Mouse (Mus musculus) frontal cortex, postnatal 25 days (tissue): ENCODE data around the gene Ntrk3.

Experiments
- DNase-seq, 2 experiments: peaks; one replicate each; pipeline ENCODE4 v3.0.0; 2022; ENCODE audit warnings: low spot score in 2 of 2

The Ntrk3 gene

DNA sequence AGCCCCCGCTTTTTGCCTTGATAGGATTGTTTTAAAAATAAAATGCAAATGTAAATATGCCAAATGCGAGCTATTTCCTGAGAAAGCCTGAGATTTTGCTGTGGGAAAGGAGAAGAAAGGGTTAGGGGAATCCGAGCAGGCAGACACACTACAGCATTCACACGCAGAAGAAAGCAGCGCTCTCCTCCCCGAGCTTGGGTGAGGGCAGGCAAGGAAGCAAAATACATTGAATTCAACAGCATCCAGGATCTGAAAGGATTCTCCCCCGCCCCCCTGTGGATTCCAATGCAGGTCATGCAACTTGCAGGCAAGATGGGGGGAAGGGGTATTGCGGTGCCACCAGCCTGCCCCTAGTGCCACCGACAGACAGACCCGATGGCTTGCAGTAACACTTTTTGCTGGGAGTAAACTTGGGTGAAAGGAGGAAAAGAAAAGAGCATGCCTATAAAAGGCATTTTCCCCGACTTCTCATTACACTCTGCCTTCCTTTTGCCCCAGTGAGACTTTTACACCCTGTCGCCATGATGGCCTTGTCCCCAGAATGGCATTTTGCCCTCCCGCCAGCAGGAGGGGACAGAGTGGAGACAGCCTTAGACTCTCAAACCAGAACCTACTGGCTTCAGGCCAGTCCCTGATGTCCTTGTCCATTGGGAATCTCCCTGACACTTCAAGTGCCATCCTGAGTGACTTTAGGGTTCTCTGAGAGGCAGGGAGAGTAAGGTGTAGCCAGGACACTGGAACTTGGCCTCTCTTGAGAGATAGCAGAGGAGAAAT lies 158.2 kb downstream of the Ntrk3 start:
- DNase-seq, result no peak

DNA sequence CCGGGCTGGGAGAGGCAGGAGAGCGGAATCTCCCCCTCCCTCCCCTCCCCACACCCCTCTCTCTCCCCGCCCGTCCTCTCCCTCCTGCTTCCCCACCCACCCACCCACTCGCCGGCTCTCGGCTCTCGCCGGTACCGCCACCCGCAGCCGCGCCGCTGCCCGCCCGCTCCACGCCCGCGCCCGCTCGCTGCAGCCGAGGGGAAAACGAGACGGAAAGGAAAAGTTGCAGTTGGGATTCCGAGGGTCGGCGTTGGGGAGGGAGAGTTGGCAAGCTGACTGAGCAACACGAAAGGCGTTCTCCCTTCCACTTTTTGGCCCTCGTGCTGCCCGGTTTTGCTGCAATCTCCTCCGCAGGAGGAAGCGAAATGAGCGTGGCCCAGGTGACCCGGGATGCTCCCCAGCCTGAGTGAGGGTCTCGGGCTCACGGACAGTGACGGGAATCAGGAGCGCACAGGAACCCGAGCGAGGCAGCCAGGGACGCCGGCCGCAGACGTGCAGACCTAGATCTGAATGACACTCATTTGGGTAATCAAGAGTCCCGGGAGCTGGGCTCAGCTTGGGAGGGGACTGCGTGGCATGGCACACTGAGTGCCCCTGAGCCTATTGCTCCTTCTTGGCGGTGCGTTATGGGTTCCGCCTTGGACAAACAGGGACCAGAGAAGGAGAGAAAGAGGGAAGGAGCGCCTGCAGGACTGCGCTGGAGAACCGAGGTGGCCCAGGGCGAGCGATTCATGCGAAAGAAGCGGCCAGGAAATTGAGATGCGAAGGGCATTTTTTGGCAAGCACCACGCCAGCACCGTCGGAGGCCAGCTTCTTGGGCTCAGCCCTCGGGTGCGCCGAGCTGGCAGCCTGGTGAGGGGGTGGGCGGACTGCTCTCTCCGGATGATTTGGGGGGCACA lies 159.1 kb downstream of the Ntrk3 start:
- peak in 1 of 2 experiments; percentile 32 for DNase-seq

DNA sequence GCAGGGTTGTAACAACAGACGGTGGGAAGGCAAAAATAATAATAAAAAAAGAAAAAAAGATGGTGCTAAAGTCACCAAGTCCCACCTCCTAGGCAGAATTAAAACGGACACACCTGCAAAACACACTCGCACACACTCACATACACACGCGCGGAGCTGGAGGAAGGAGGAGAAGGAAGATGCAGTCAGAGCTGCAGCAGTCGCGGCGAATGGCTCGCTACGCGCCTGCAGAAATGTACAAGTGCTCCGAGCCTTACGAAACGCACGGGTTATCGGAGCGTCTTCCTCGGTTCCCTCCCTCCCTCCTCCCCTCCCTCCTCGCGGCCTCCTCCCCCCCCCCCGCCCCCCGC lies 159.7 kb downstream of the Ntrk3 start:
- DNase-seq, result no peak

DNA sequence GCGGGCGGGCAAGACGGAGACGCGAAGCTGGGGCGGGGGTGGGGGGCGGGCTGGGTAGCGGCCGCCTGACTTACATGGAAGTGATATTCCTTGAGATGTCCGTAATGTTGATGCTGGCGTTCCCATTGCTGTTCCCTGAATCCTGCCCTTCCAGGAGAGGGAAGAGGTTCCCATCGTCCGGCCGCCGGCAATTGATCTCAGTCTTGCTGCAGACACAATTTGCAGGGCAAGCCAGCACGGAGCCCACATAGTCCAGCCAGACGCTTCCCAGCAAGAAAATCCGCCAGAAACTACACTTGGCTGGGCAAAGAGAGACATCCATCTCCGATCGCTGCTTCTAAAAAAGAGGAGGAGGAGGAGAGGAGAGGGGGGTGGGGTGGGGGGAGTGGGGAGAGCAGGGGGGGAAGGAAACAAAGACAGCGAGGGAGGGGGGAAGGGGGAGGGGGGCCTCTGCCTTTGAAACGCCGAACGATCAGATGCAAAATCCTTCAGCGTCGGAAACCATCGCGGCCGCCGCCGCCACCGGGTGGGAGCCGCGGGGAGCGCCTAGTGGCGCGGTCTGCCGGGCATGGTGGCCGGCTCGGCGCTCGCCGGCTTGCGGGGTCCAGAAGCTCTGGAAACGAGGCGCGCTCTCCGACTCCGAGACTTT lies 160.2 kb downstream of the Ntrk3 start:
- no peak for DNase-seq

DNA sequence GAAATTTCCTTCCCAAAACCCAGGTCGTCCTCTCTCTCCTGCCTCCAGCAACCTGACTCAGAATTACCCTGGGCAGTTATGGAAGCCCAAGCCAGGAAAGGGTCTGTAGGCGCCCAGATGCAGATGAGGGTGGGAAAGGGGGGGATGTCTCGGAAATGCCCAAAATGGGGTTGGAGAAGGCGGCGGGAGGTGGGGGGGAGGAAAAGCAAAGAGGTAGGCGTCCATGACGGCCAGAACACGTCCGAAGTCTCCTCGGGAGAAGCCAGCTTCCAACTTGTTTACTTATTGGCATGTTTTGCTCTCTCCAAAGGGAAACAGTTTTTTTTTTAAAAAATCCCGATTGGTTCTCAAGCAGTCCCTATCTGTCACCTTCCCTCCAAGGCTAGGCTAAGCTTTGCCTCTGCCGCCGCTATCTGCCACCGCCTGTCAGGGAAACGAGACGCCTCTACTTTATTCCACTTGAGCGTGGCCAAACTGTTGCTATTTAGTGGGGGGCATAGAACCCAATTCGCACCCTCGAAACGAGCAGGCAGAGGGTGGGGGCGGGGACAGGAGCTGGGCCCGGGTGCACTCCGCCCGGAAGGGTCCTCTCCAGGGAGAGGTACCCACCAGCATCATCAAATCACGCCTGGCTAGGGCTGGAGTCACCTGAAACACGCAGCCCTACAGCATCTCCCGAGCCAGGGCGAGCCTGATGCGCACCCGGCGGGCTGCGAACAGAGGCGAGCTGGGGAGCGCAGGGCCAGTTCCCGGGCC lies 160.9 kb downstream of the Ntrk3 start:
- DNase-seq, result no peak

DNA sequence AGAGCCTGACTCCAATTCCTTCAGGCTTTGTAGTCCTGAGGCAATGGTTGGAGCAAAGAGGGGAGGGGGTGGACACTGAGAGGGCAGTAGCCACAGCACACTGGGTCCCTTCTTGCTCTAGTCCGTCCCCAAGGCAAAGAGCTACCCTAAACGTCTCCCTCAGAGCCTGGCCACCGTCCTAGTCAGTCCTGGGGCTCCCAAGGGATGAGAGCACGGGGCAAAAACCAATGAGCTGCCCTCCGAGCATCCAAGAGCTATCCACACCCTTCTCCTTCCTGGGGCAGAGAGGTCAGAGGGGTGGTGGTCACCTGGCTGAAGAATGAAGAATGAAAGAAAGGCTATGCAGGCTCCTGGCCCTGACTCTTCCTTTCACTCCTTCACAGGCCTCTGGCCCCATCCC lies 161.6 kb downstream of the Ntrk3 start:
- DNase-seq, result no peak

DNA sequence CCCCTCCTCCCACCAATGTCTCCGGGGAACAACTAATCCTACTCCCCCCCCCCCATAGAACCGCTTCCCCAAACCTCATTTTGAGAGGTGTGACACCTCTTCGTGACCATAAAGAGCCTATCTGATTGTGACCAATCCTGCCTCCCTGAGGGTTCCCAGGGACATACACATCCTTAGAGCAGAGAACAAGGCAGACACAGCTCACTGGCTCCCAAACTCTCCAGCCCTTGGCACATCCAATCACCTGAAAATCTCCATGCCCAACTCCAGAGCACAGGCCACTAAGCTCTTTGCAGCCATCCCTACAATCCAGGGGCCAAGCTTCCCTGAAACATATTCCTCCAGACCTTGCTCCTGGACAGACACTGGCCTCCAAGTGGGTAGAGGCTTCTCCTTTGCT lies 162.3 kb downstream of the Ntrk3 start:
- no peak for DNase-seq

DNA sequence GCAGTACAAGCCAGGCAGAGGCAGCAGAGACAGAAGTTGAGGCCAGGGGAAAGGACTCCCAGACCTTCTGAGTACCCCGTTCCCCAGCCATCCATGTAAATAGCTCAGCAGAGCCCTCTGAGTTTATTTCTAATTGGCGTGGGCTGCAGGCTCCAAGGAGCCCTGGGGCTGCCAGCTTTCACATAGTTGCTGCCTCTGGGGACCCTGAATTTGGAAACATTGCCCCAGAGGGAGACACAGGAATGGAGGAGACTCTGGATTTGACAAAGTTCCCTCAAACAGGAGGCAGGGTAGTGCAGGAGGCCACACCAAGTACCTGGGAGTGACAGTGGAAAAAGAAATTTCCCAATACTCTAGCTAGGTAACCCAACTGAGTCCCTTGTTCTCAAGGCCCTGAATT lies 166.6 kb downstream of the Ntrk3 start:
- DNase-seq, result no peak

DNA sequence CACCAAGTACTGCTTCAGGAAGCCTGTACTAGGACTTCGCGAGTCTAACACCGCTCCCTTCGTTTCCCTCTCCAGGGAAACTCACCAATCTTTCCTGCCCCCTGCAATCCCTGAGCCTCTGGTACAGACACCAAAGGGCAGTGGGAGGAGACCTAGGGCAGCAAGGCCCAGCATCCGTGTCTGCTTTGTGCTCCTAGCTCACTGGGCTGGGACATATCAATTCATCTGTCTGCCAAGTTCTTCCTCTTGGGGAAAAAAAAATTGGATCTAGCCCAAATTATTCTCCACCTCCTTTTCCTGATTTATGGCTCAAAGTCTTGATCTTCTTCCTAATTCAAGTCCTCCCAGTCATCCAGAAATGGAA lies 168.6 kb downstream of the Ntrk3 start:
- no peak for DNase-seq

DNA sequence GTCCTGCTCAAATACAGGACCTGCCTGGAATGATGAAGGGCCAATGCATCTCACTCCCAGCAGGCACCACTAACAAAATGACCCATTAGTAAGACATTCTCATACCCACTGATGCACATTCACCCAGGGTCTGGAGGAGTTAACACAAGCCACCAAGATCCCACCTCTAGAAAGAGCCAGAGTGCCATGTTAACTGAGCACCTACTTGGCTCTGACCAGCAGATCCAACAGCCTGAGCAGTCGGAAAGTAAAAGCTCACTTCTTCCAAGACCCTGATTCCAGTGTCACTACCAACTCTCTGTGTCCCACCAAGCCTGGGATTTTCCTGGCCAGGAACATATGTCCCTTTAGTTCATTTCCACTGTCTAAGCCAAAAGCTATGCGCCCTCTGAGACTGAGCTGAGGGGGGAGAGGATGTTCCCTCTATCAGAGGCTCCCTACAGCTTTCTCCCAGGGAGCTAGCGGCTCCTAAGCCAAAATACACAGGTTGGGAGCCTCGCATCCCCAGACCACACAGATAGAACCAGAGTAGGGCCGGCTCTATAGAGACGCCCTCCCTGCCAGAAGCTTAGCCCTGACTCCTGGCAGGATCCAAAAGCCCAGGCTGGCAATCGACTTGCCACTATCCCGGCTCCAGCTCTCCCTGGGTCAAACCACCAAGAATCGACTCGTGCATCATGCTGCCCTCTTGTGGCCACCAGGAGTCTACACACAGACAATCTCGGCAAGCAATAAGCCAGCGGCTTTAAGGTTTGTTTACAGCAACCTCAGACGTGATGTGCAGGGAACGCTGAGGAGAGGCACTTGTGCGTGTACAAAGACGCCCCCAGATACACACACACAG lies 169.2 kb downstream of the Ntrk3 start:
- peak in 1 of 2 experiments; percentile 60 for DNase-seq

DNA sequence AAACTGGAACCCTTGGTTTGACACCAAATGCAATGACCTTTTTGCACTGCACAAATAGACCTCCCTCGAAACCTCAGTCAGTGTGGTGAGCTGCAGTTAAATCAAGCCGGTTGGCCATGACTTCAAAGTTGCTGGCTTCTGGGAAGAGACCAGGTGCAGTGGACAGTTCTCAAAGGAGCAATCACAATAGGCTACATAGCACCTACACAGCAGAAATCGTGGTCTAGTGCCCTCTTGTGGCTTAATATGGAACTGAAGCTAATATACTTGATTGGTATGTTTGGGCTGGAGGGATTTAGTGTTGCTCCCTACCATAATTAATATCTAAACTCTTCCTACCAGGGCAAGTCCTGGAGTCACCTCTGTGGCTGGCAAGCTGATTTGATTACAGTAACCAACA lies 171.2 kb downstream of the Ntrk3 start:
- no peak for DNase-seq

DNA sequence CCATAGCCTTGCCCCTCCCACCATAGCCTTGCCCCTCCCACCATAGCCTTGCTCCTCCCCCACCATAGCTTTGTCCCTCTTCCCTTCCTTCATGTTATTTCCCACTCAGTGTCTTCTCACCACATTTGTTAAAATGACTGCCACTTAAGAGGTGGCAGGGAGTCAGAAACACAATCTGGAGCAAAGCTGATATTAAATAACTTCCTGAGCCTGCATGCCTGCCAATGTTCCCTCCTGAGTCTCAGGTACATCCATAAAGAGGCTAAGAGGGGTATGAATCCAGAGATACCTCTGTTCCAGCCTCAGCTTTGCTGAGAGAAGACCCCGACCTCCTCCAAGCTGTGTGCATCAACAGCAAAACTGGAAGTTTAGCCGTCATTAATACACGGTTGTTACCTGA lies 172.4 kb downstream of the Ntrk3 start:
- no peak for DNase-seq

DNA sequence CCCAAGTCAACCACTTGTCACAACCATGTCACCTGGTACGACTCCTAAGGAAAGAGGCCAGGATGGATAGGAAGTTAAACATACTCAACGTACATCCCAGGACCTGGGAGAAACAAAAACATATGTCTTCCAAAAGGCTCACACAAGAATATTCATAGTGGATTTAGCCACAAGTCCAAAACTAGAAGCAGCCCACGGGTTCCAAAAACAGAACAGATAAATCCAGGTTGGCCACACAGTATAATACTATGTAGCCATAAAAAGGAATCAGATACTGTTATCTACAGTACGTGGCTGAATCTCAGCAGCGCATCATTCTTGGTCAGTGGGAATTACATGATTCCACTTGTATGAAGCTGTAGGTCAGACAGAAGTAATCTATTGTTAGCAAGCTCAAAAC lies 179.3 kb downstream of the Ntrk3 start:
- no peak for DNase-seq

DNA sequence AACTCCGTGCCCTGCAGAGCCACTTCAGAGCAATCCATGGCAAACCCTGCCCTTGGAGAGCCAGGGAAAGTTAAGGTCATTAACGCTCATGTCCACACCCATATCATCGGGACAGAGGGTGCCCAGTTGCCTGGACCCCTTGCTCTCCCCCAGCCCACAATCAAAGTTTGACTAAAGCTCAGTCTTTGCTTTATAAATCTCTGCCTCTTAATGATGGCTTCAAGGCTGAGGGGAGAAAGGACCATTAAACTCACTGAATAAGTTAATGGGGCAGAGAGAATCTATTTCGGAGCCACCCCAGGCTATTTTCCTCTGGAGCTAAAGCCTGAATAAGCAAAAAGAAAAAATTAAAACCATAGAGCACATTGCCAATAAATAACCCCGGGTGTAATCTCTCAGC lies 182.3 kb downstream of the Ntrk3 start:
- no peak for DNase-seq

DNA sequence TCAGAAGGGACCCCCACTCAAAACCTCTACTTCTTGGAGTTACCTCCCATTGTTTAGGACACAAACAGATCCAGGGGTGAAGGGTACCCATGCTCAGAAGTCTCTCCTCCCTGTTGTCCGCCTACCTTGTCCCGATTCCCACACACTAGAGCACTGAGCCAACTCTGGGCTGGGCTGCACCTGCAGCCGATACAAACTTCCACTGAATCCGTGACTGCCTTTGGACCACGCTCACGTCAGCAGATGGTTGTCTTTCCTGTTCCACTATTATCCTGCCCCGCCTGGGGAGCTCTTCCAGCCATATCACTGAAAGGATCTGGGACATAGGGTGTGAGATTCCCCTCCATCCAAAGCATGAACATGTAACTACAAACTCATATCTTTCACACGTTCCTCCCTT lies 188.4 kb downstream of the Ntrk3 start:
- no peak for DNase-seq

DNA sequence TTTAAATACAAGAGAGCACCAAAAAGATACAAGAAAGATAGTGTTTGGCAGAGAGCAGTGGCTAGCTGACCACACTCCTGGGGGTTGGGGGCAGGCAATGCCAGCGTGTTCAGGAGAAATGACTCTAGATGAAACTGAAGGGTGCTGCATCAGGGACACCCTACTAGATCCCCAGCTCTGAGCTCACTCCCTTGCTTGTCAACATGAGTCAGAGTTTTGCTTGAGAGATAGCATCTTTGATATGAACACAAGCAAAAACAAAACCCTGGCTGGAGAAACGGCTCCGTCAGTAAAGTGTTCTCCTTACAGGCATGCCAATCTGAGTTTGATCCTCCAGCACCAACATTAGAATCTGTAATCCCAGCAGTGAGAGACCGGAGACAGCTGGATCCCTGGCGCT lies 189.1 kb downstream of the Ntrk3 start:
- no peak for DNase-seq

DNA sequence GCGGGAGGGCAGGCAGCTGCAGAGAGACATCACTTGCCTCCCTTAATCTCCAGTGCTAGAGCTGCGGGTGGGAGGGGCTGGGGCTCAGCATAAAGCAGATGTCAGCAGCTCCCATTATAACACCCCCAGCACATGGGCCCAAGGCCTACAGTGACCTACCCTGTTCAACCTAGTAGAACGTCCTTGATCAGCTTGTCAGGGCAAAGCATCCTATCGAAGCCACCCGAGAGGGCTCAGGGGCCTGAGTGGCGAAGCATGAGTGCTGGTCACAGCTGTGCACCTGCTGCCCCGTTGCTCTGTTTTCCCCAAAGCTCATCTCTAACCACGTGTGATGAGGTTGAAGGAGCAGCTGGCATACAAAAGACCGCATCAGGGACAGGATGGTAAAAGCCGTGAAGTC lies 191.3 kb downstream of the Ntrk3 start:
- DNase-seq, result no peak

DNA sequence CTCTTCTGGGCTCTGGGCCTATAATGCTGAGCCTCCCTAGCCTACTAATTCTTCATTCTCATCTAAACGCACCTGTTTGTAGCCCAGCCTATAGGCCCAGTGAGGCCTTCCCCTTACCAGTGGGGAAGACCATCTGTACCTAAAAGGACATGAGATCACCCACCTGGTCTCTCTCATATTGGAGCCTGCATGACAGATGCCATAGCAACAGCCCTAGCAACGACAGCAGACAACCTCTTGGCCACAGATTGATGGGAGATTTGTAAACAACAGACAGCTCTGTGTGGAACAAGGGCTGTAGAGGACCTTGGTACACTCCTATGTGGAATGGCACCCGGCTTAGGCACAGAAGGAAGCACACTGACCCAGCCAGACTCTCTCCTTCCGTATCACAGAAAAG lies 195.3 kb downstream of the Ntrk3 start:
- DNase-seq, result no peak

DNA sequence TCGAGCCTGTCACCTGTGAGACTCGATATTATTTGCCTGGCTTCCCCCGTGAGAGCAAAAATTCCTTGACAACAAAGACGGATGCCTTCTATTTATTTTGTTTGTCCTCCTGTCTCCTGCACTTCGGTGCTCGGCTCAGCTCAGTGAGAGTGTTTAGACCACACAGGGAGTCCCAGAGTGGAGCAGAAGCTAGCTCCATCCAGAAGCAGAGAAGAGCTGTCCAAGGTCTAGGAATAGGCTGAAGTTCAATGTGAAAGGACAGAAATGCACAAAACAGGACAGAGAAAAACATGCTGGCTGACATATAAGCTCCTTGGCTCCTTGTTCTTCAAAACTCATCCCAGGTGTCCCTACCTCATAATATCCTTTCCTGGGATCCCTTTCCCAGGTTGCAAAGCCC lies 207.5 kb downstream of the Ntrk3 start:
- DNase-seq, result no peak

DNA sequence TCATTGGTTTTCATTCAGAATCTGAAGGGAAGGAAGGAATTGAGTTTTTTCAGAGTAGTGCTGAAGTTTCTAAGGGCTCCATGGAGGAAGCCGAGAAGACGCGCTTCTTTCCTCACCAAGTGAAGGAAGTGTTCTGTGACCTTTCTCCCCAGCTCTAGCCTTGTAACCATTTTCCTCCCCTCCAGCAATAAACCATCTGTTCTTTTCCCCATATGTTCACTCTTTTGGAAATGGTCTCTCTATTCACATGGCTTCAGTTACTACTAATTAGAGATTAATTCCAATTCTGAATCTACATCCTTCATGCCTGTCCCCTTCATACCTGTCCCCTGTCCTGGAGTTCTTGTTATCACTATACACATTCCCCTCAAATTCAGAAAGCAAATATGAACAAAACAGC lies 209.8 kb downstream of the Ntrk3 start:
- DNase-seq, result no peak

DNA sequence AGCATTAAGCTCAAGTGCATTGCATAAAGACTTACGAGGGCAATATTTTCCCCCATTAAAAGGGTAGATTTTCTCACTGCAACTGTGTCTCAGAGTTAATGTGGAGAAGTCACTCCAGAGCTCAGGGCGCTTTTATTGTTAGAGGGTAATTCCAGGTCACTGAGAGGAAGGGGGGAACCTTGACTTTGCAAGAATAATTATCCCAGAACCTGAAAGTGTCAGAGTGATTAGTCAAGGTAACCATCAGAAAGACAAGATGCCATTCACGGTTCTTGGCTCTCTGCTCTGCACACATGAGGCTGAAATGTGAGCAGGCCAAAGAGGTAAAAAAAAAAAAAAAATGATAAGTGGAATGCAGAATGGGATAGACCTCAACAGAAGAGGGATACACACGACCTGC lies 210.2 kb downstream of the Ntrk3 start:
- no peak for DNase-seq
